Mouse (Mus musculus) macrophage (primary cell): ENCODE data around the gene Wee1. TPM values are rescaled to one million over a fixed set of nuclear protein-coding genes. Genes with fewer than 3 reads are reported as not detected.
"Not testable (repeated sequence)": the region's sequence is repeated elsewhere in the genome, so short reads cannot be mapped to it uniquely, and the experiment has no call there.

ENCODE experiments used
- H3K27ac ChIP-seq: fragments of 350-480 bp; formaldehyde crosslinking; 2 replicates; pipeline ENCODE4 v1.9.0; 2021
- H3K36me3 ChIP-seq: fragments of 350-480 bp; formaldehyde crosslinking; 2 replicates; pipeline ENCODE4 v1.9.0; 2021; ENCODE audit errors: inconsistent target
- H3K4me3 ChIP-seq: fragments of 350-480 bp; formaldehyde crosslinking; 2 replicates; pipeline ENCODE4 v1.9.0; 2021; ENCODE audit errors: inconsistent target
- H3K79me2 ChIP-seq: fragments of 350-480 bp; formaldehyde crosslinking; 2 replicates; pipeline ENCODE4 v1.9.0; 2021; ENCODE audit errors: inconsistent target
- WGBS: methylation state at CpG from one replicate; pipeline ENCODE4 v1.1.7; 2026; ENCODE audit warnings: inconsistent platforms; ENCODE audit not compliant: missing documents; 5-methylcytosine and 5-hydroxymethylcytosine counted together
- polyA plus RNA-seq: library from polyadenylated mRNA; stranded (reverse); fragments of 250-400 nt; gene quantifications from 3 replicates; pipeline ENCODE4 v1.2.4, GENCODE M21; 2018; ENCODE audit warnings: inconsistent platforms

The Wee1 gene
- polyA plus RNA-seq, 1 experiment from 2014 or later, result 10.7 TPM

GRCm38 (mm10) chr7:110152891-110153290, 31.0 kb downstream of the Wee1 start:
- Histone ChIP-seq H3K27ac (no peak overlapping the region), H3K36me3 (no peaks in the 10 kb centered on the region), H3K4me3 (no peak overlapping the region), H3K79me2 (no peaks in the 10 kb centered on the region)
- 79% methylated on average over 5 of the region's 5 CpGs for WGBS

GRCm38 (mm10) chr7:110156712-110157260, 34.9 kb downstream of the Wee1 start:
- Histone ChIP-seq H3K4me3 (no peak overlapping the region), H3K79me2 (no peaks in the 10 kb centered on the region), H3K27ac (no peak overlapping the region), H3K36me3 (no peaks in the 10 kb centered on the region)
- WGBS, result 49% methylated on average over 4 of the region's 4 CpGs

GRCm38 (mm10) chr7:110157261-110157910, 35.5 kb downstream of the Wee1 start:
- no peaks in the 10 kb centered on the region for H3K79me2 ChIP-seq
- no peaks in the 10 kb centered on the region for H3K36me3 ChIP-seq
- H3K27ac ChIP-seq, result no peak overlapping the region
- no peak overlapping the region for H3K4me3 ChIP-seq
- WGBS, result 21% methylated on average over 7 of the region's 7 CpGs

DNA sequence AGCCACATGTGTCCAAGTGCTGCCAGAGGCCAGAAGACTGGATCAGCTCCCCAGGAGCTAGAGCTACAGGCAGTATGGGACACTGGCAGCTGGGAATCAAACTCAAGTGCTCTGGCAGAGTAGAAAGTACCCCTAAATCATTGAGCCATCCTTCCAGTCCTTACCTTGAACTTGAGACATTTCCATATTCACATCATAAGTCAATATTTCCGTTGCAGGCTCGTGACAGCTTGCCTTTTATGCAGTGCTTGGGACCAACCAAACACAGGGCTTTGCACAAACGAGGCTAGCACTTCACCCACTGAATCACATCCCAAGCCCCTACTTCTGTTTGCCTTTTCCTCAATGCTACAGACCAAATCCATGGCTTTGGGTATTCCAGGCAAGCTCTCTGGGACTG, 36.2 kb downstream of the Wee1 start:
- H3K27ac ChIP-seq, result no peak overlapping the region
- 68% methylated on average over 3 of the region's 3 CpGs for WGBS
- H3K79me2 ChIP-seq, result no peaks in the 10 kb centered on the region
- no peak overlapping the region for H3K4me3 ChIP-seq
- H3K36me3 ChIP-seq, result no peaks in the 10 kb centered on the region

GRCm38 (mm10) chr7:110160109-110160508, 38.3 kb downstream of the Wee1 start:
- not testable (repeated sequence) for H3K36me3 ChIP-seq, H3K4me3 ChIP-seq, H3K27ac ChIP-seq, H3K79me2 ChIP-seq

- Histone ChIP-seq H3K36me3 (no peaks in the 10 kb centered on the region), H3K27ac (no peak overlapping the region), H3K4me3 (no peak overlapping the region), H3K79me2 (no peaks in the 10 kb centered on the region)
Measured at GRCm38 (mm10) chr7:110160601-110161000, 38.8 kb downstream of the Wee1 start.

- H3K36me3 ChIP-seq, result no peaks in the 10 kb centered on the region
- WGBS, result 93% methylated on average over 6 of the region's 6 CpGs
- no peak overlapping the region for H3K4me3 ChIP-seq
- no peak overlapping the region for H3K27ac ChIP-seq
- no peaks in the 10 kb centered on the region for H3K79me2 ChIP-seq
Measured at GRCm38 (mm10) chr7:110163024-110163423, 41.2 kb downstream of the Wee1 start.

DNA sequence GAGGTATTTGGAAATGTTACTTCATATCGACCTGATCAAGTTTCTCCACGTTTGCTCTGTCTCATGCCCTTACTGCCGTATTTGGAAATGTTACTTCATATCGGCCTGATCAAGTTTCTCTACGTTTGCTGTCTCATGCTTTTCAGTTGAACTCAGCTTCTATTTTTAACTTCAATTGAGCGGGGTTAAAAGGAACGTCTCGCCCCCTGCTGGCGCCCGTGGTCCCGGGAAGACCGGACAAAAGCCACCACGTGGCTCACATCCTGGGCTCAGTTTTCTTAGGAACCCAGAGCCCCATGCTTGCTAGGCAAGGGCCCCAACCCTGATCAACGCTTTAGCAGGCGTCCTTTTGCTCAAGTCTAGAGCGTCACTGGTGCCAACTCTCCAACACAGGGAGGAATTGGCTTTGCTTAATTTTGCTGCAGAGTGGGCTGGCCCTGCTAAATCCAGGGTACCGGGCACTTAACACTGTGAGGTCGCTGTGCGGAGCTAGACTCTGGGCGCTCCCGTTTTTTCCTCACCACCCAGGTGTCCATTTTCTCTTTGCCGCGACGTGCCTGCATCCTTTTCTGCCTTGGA, 42.3 kb downstream of the Wee1 start:
- 0% methylated on average over 24 of the region's 24 CpGs for WGBS
- peak overlapping the region; percentile 47 for H3K4me3 ChIP-seq
- H3K36me3 ChIP-seq, result no peaks in the 10 kb centered on the region
- no peaks in the 10 kb centered on the region for H3K79me2 ChIP-seq
- H3K27ac ChIP-seq, result peak overlapping the region; percentile 80

GRCm38 (mm10) chr7:110164712-110165122, 42.9 kb downstream of the Wee1 start:
- peak overlapping the region; percentile 80 for H3K27ac ChIP-seq
- H3K4me3 ChIP-seq, result peak overlapping the region; percentile 47
- 3% methylated on average over 20 of the region's 20 CpGs for WGBS
- no peaks in the 10 kb centered on the region for H3K79me2 ChIP-seq
- H3K36me3 ChIP-seq, result no peaks in the 10 kb centered on the region

GRCm38 (mm10) chr7:110166233-110166632, 44.4 kb downstream of the Wee1 start:
- 4% methylated on average over 8 of the region's 8 CpGs for WGBS
- Histone ChIP-seq H3K36me3 (no peaks in the 10 kb centered on the region), H3K79me2 (no peaks in the 10 kb centered on the region), H3K4me3 (no peak overlapping the region), H3K27ac (peak overlapping the region; percentile 79)

DNA sequence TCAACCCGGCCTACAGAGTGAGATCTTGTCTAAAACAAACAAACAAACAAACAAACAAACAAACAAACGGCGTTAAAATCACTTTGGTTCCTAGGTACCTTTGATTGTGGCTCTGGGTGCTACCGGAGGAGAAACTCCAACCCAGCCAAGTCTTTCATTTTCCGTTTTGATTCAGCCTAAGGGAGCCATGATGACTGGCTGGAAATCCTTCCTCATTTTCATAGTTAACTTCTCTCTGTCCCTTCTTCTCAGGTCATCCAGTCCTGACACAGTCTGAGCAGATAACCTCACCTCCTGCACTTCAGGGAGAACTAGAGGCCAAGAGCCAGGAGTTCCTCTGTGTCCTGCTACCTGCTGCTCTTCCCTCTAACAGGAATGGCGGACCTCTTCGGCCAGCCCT, 57.4 kb downstream of the Wee1 start:
- Histone ChIP-seq H3K27ac (no peak overlapping the region), H3K36me3 (no peaks in the 10 kb centered on the region), H3K79me2 (no peaks in the 10 kb centered on the region), H3K4me3 (no peak overlapping the region)
- WGBS, result 70% methylated on average over 7 of the region's 7 CpGs

DNA sequence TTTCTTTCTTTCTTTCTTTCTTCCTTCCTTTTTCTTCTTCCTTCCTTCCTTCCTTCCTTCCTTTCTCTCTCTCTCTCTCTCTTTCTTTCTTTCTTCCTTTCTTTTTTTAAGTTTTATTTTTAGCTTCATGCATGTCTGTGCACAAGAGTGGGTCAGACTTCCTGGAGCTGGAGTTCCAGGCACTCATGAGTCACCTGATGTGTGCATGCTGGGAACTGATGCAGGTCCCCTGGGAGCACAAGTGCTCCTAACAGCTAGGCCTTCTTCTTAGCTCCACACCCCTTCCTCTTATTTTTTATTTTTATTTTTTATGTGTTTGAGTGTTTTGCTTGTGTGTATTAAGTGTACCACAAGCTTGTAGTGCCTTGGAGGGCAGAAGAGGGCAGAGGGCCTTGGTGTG, 58.8 kb downstream of the Wee1 start:
- Histone ChIP-seq H3K27ac (no peak overlapping the region), H3K4me3 (no peak overlapping the region)

GRCm38 (mm10) chr7:110181446-110181845, 59.6 kb downstream of the Wee1 start:
- 96% methylated on average over 7 of the region's 8 CpGs for WGBS
- no peak overlapping the region for H3K4me3 ChIP-seq
- H3K36me3 ChIP-seq, result no peaks in the 10 kb centered on the region

More for the DNA sequence above, 58.8 kb downstream of the Wee1 start:
- Histone ChIP-seq H3K36me3 (no peaks in the 10 kb centered on the region), H3K79me2 (no peaks in the 10 kb centered on the region)

GRCm38 (mm10) chr7:110184608-110185007, 62.8 kb downstream of the Wee1 start:
- Histone ChIP-seq H3K79me2 (no peaks in the 10 kb centered on the region), H3K27ac (peak overlapping the region; percentile 67), H3K36me3 (no peaks in the 10 kb centered on the region), H3K4me3 (no peak overlapping the region)
- WGBS, result 54% methylated on average over 3 of the region's 3 CpGs

More at GRCm38 (mm10) chr7:110181446-110181845, 59.6 kb downstream of the Wee1 start:
- Histone ChIP-seq H3K79me2 (no peaks in the 10 kb centered on the region), H3K27ac (no peak overlapping the region)

GRCm38 (mm10) chr7:110189951-110190350, 68.1 kb downstream of the Wee1 start:
- H3K4me3 ChIP-seq, result no peak overlapping the region
- H3K27ac ChIP-seq, result peak overlapping the region; percentile 76
- WGBS, result 54% methylated on average over 7 of the region's 7 CpGs
- H3K36me3 ChIP-seq, result no peaks in the 10 kb centered on the region
- no peaks in the 10 kb centered on the region for H3K79me2 ChIP-seq
